Mouse (Mus musculus): ENCODE results near the gene Il12a.
"Not testable (repeated sequence)": the region's sequence is repeated elsewhere in the genome, so short reads cannot be mapped to it uniquely, and the experiment has no call there.

Gene Il12a

DNA sequence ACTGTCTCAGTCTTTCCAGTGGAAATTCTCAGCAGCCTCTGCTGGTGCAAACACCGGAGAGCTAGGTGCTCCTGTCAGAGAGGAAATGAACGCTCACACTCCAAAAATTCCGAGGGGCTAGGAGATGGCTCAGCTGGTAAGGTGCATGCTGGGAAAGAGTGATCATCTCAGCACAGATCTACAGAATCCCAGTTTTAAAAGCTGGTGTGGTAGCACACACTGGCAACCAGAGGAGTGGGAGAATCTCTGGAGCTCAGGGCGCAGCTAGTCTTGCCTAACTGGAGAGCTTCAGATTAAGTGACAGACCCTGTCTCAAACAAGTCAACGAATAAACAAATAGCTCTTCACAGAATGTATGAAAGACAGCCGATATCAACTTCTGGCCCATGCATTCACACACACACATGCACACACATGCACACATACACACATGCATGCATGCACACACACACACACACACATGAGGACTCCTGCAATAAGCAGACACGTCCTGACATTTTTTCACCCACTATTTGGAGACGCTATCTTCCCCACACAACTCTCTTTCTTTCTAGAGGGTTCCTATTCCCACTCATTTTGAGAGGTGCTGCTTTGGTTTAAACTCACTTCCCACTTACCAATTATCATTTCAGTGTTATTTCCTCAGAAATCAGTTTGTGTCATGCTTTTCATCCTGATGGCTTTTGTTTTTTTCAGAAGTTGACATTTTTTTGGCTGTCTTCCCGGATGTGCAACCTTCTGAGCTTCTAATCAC is 52.5 kb downstream of the Il12a start:
- DNase-seq (ENCODE audit: low spot score): no peak

DNA sequence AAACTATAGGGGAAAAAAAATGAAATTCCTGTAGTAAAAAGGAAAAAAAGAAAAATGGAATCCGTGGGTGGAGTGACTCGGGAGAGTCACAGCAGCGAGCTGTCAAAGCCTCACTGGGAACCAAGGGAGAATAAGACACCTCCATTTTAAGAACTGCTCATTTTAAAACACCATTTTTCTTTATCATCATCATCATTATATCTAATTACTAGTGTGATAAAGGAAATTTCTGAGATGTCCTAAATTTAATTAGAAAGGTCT is 53.0 kb downstream of the Il12a start:
- no peak for DNase-seq (ENCODE audit: low spot score)

DNA sequence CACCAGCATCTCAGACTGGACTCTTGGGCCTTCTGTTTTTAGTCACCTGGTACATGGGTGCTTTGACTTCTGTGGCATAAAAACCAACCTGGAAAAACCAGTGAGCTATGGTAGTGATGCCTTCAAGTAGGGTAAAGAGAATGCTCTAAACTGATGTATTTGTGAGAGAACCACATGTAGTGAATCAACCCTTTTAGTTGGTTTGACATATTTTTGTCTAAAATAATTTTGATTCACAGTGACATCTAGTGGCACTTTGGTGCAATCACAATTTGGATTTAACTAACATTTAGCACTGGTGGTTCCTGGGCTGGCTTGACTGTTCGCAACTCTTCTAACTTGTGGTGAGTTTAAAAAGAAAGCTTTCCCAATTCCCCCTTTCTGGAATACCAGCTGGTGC is 53.7 kb downstream of the Il12a start:
- no peak for DNase-seq (ENCODE audit: low spot score)

DNA sequence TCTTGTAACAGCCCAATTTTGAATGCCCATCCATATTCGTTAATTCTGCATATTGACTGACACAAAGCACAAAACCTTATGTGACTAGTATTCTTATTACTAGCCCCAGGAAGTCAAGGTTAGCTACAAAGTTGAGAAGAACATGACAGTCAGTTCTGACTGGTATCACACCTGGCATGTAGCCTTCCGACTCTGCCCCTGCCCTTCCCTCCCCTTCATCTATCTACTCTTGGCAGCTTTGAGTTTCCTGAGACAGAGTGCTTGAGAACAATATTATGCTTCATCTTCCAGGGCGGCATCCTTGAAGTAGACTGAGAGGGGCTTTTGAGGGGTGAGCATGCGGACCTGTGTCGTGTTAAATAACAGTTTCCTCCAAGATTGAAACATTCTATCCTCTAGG is 54.6 kb downstream of the Il12a start:
- DNase-seq (ENCODE audit: low spot score): no peak

DNA sequence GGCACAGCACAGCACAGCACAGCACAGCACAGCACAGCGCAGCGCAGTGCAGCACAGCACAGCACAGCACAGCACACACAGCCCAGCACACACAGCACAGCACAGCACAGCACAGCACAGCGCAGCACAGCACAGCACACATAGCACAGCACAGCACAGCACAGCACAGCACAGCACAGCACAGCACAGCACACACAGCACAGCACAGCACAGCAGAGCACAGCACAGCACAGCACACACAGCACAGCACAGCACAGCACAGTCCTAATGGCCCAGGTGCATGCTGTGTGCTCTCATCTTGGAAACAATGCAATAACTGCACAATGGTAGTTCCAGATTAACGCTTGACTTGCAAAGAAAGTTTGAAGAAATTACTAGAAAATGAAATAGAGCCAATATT is 55.8 kb downstream of the Il12a start:
- DNase-seq (ENCODE audit: low spot score): not testable (repeated sequence)

Measured in ovary, postnatal 14 days (tissue).